29 mouse cellular contexts compared by ENCODE assay signal in genomic region chr14:21178356-21178755, GRCm38 (mm10).
DNase-seq lines count a peak whose midpoint lies in the region; ATAC-seq and TF ChIP-seq lines count a peak whose summit lies in the region.
"Had no signal": no experiment of that assay in that cellular context is flagged by ENCODE, and none has a peak within 500 bp of the region (broad histone marks: within the 10 kb centered on the region; RNA-seq: fewer than 3 reads in every experiment).

No protein-coding gene starts in this region.

- no peaks in the 10 kb centered on the region for H3K9me3 ChIP-seq in heart, embryonic 10.5 days
- H3K9me3 ChIP-seq in heart, embryonic 14.5 days (ENCODE audit: control insufficient read depth, low read length) = no peaks in the 10 kb centered on the region
- H3K9me3 ChIP-seq in heart, postnatal 0 days (replicated peaks; ENCODE audit: control insufficient read depth, low read length) = no peaks in the 10 kb centered on the region
- H3K9me3 ChIP-seq: embryonic facial prominence, embryonic 10.5 days; embryonic facial prominence, embryonic 13.5 days; forebrain, embryonic 12.5 days; forebrain, embryonic 15.5 days had no signal

- no peaks in the 10 kb centered on the region for H3K27me3 ChIP-seq in heart, embryonic 10.5 days (ENCODE audit: insufficient read depth, poor library complexity, severe bottlenecking)
- no peaks in the 10 kb centered on the region for H3K27me3 ChIP-seq in heart, embryonic 14.5 days (ENCODE audit: control insufficient read depth, insufficient read depth, low read length)
- no peaks in the 10 kb centered on the region for H3K27me3 ChIP-seq in heart, postnatal 0 days (ENCODE audit: control insufficient read depth, insufficient read depth, low read length)
- H3K27me3 ChIP-seq: CH12.LX; embryonic facial prominence, embryonic 13.5 days; forebrain, embryonic 12.5 days; forebrain, embryonic 15.5 days had no signal

- peak overlapping the region; percentile 13; the same call in 1 of the 2 replicates for H3K4me2 ChIP-seq in heart, embryonic 14.5 days (ENCODE audit: low read length)
- no peak overlapping the region for H3K4me2 ChIP-seq in heart, postnatal 0 days (ENCODE audit: low read depth, low read length)
- H3K4me2 ChIP-seq: embryonic facial prominence, embryonic 13.5 days; forebrain, embryonic 12.5 days; forebrain, embryonic 15.5 days; hindbrain, embryonic 14.5 days had no signal

- intact Hi-C loops in heart, postnatal 14 days (cut with DNase I) = no loop called here

- peak overlapping the region; percentile 29; the same call in 1 of the 2 replicates for H3K27ac ChIP-seq in heart, embryonic 10.5 days
- H3K27ac ChIP-seq in heart, embryonic 14.5 days (replicated peaks in 1 of 2; ENCODE audit: control insufficient read depth in 1 of 2, insufficient read depth in 1 of 2, low read depth in 2 of 2, low read length in 2 of 2) = peak overlapping the region; percentile 46 to 79
- H3K27ac ChIP-seq in heart, postnatal 0 days (ENCODE audit: low read depth) = peak overlapping the region; percentile 86
- H3K27ac ChIP-seq: embryonic facial prominence, embryonic 10.5 days; embryonic facial prominence, embryonic 13.5 days; forebrain, embryonic 12.5 days; forebrain, embryonic 15.5 days; hindbrain, embryonic 14.5 days; hindbrain, postnatal 0 days had no signal

- H3K4me3 ChIP-seq in heart, embryonic 10.5 days = no peak overlapping the region
- no peak overlapping the region for H3K4me3 ChIP-seq in heart, embryonic 14.5 days (ENCODE audit: control insufficient read depth in 1 of 2, insufficient read depth in 1 of 2, low read depth in 1 of 2, low read length in 2 of 2)
- no peak overlapping the region for H3K4me3 ChIP-seq in heart, postnatal 0 days (ENCODE audit: low read depth, low read length)
- H3K4me3 ChIP-seq: embryonic facial prominence, embryonic 10.5 days; embryonic facial prominence, embryonic 13.5 days; erythroblast, embryonic 14.5 days; forebrain, embryonic 12.5 days; forebrain, embryonic 15.5 days had no signal

- WGBS in heart, embryonic 10.5 days = 40% methylated on average over 6 of the region's 6 CpGs
- 27% methylated on average over 6 of the region's 6 CpGs for WGBS in heart, embryonic 14.5 days
- WGBS in heart, postnatal 0 days = 34% methylated on average over 6 of the region's 6 CpGs

- no peak for TF ChIP-seq EP300 in heart, postnatal 0 days (IDR thresholded peaks at IDR 0.05; ENCODE audit: low read depth)

- no peak for TF ChIP-seq CTCF in heart, postnatal 0 days (IDR thresholded peaks at IDR 0.05; ENCODE audit: low read depth)

- peaks cover 18% of the 10 kb centered on the region for H3K4me1 ChIP-seq in heart, embryonic 10.5 days
- H3K4me1 ChIP-seq in heart, embryonic 14.5 days (ENCODE audit: control insufficient read depth in 2 of 2, insufficient read depth in 2 of 2, low read length in 2 of 2) = peaks cover 3 to 19% of the 10 kb centered on the region in 2 experiments
- peaks cover 9% of the 10 kb centered on the region; the same call in 1 of the 2 replicates for H3K4me1 ChIP-seq in heart, postnatal 0 days (ENCODE audit: control insufficient read depth, insufficient read depth)
- H3K4me1 ChIP-seq: embryonic facial prominence, embryonic 10.5 days; embryonic facial prominence, embryonic 13.5 days; forebrain, embryonic 12.5 days; forebrain, embryonic 15.5 days had no signal

- ATAC-seq in heart, embryonic 14.5 days (ENCODE audit: insufficient number of reproducible peaks, insufficient read depth, low FRiP score, low read depth) = peak; percentile 54
- peak; percentile 79 for ATAC-seq in heart, postnatal 0 days (ENCODE audit: insufficient read depth, low read depth)
- ATAC-seq: activated CD4-positive, CD25-positive, alpha-beta regulatory T cell, adult 4 months; forebrain, embryonic 15.5 days; hindbrain, postnatal 0 days; inflammation-experienced regulatory T-cells, adult 6 months had no signal

- H3K36me3 ChIP-seq in heart, embryonic 10.5 days = no peaks in the 10 kb centered on the region
- H3K36me3 ChIP-seq in heart, embryonic 14.5 days (ENCODE audit: control insufficient read depth, insufficient read depth, low read length) = no peaks in the 10 kb centered on the region
- no peaks in the 10 kb centered on the region for H3K36me3 ChIP-seq in heart, postnatal 0 days (replicated peaks; ENCODE audit: control insufficient read depth, insufficient read depth, low read length)
- H3K36me3 ChIP-seq: embryonic facial prominence, embryonic 10.5 days; embryonic facial prominence, embryonic 13.5 days; forebrain, embryonic 12.5 days; forebrain, embryonic 15.5 days had no signal

- no peak overlapping the region for H3K9ac ChIP-seq in heart, embryonic 14.5 days (ENCODE audit: low read length)
- H3K9ac ChIP-seq in heart, postnatal 0 days (replicated peaks; ENCODE audit: low read depth, low read length) = no peak overlapping the region
- H3K9ac ChIP-seq: embryonic facial prominence, embryonic 13.5 days; forebrain, embryonic 12.5 days; forebrain, embryonic 15.5 days; hindbrain, embryonic 14.5 days had no signal

- no peak for DNase-seq in heart, embryonic 10.5 days (ENCODE audit: low spot score)
- DNase-seq in heart, adult 18-20 months = no peak
- no peak for DNase-seq in heart, postnatal 4 days
- peak; percentile 39 for DNase-seq in heart, postnatal 0 days (ENCODE audit: low spot score)
- DNase-seq in heart, postnatal 14 days = no peak
- DNase-seq in layer of hippocampus, postnatal 36 days = no peak
- DNase-seq: adrenal gland, adult 8-10 months; adrenal gland, postnatal 25 days; B cell, adult 2 months; cerebellum, adult 11-12 months; cerebellum, adult 8-10 months; cerebellum, postnatal 10 days; cerebellum, postnatal 36 days; embryo, embryonic 11 days; gastrocnemius, postnatal 25 days; heart, postnatal 36 days; kidney, adult 18-20 months; kidney, adult 9 months had no signal

Comparison
In these comparisons a context has a peak if more than half of its experiments do, and no peak if none do; other contexts are left out.
1. H3K27ac ChIP-seq: peak in every context shown above with its lines; median percentile 86 in heart, postnatal 0 days; 62 in heart, embryonic 14.5 days; 29 in heart, embryonic 10.5 days.